Mouse (Mus musculus): Measurements from ENCODE around the gene Ttll1. TPM values are rescaled to one million over a fixed set of nuclear protein-coding genes. Genes with fewer than 3 reads are reported as not detected.

Ttll1 gene
- polyA plus RNA-seq, 1 experiment from 2014 or later = 90.4 TPM

DNA sequence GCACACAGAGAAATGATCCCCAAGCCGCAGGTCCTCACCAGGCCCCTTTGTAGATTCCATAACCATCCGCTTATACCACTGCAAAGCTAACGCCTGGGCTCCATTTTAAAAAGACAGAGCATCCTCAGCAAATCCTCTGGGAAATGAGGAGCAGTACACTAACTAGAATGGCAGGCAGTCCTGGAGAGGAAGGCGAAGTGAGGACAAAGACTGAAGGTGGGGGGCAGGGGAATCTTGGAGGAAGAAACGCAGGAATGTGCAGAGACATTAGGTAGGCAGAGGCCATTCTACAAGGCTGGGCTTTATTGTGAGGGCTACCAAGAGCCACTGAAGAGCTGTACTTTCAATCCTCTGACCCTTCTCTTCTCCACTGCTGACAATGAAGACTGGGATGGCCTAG lies 65.3 kb downstream of the Ttll1 start:
- no peak overlapping the region for H3K4me2 ChIP-seq (ENCODE audit: low read depth, low read length)
- no peak overlapping the region for H3K4me3 ChIP-seq (ENCODE audit: low read depth, low read length)
- H3K27ac ChIP-seq (ENCODE audit: low read depth, low read length) = no peak overlapping the region
- H3K9me3 ChIP-seq (ENCODE audit: control insufficient read depth, low read length) = no peaks in the 10 kb centered on the region
- no peaks in the 10 kb centered on the region for H3K36me3 ChIP-seq (ENCODE audit: control insufficient read depth, insufficient read depth, low read length)
- no peak for ATAC-seq (ENCODE audit: low read depth)
- H3K9ac ChIP-seq (replicated peaks; ENCODE audit: low read depth, low read length) = no peak overlapping the region
- no peaks in the 10 kb centered on the region for H3K27me3 ChIP-seq (ENCODE audit: control insufficient read depth, insufficient read depth, low read length)
- no peaks in the 10 kb centered on the region for H3K4me1 ChIP-seq (ENCODE audit: control insufficient read depth, insufficient read depth, low read length)
- WGBS = 64% methylated on average over 5 of the region's 5 CpGs

DNA sequence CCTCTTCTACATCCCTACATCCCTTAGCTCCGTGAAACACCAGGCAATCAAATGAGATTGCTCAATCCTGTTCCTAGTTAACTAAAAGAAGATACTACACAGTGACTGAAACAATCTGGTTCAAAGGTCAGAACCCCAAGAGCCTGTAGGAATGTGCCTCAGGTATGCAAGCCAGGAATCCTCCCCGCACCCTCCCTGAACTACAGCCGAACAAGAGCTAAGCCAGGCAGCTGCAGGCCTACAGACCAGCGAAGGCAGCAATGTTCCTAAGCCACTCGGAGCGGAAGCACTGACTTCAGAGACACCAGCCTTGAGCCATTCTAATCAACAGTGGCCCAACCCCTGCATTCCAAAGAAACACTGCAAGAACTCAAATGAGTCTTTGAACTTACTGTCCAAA lies 66.3 kb downstream of the Ttll1 start:
- Histone ChIP-seq H3K27ac (ENCODE audit: low read depth, low read length) (no peak overlapping the region), H3K4me3 (ENCODE audit: low read depth, low read length) (no peak overlapping the region), H3K36me3 (ENCODE audit: control insufficient read depth, insufficient read depth, low read length) (no peaks in the 10 kb centered on the region), H3K4me2 (ENCODE audit: low read depth, low read length) (no peak overlapping the region), H3K9ac (replicated peaks; ENCODE audit: low read depth, low read length) (no peak overlapping the region), H3K27me3 (ENCODE audit: control insufficient read depth, insufficient read depth, low read length) (no peaks in the 10 kb centered on the region), H3K4me1 (ENCODE audit: control insufficient read depth, insufficient read depth, low read length) (no peaks in the 10 kb centered on the region), H3K9me3 (ENCODE audit: control insufficient read depth, low read length) (no peaks in the 10 kb centered on the region)
- 80% methylated on average over 6 of the region's 6 CpGs for WGBS
- no peak for ATAC-seq (ENCODE audit: low read depth)

DNA sequence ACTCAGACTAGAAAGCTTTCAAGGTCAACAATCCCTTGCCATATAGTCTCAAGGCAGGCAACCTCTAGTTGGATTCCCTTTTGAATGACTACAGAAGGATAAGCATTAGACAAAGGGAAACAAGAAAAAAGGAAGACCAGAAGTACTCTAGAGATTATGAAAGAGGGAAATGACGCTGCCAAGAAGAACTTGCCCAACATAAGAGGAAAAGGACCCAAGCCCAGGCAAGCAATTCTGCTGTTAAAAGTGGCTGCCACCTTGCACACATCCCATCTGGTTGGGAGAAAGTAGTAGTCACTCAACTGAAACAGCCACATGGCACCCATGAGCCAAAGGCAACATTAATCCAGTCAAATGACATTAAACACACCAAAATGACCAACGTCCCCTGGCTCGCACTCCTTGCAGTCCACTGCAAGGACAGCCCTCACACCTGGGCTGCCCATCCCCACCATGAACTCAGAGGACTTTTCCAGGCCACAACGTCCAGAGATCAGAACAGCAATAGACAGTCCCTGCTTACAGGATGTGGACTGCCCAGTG lies 68.1 kb downstream of the Ttll1 start:
- no peaks in the 10 kb centered on the region for H3K4me1 ChIP-seq (ENCODE audit: control insufficient read depth, insufficient read depth, low read length)
- no peaks in the 10 kb centered on the region for H3K36me3 ChIP-seq (ENCODE audit: control insufficient read depth, insufficient read depth, low read length)
- H3K9ac ChIP-seq (replicated peaks; ENCODE audit: low read depth, low read length) = no peak overlapping the region
- H3K4me2 ChIP-seq (ENCODE audit: low read depth, low read length) = no peak overlapping the region
- ATAC-seq (ENCODE audit: low read depth) = no peak
- 95% methylated on average over 4 of the region's 4 CpGs for WGBS
- no peaks in the 10 kb centered on the region for H3K27me3 ChIP-seq (ENCODE audit: control insufficient read depth, insufficient read depth, low read length)
- H3K27ac ChIP-seq (ENCODE audit: low read depth, low read length) = no peak overlapping the region
- H3K4me3 ChIP-seq (ENCODE audit: low read depth, low read length) = no peak overlapping the region
- no peaks in the 10 kb centered on the region for H3K9me3 ChIP-seq (ENCODE audit: control insufficient read depth, low read length)

DNA sequence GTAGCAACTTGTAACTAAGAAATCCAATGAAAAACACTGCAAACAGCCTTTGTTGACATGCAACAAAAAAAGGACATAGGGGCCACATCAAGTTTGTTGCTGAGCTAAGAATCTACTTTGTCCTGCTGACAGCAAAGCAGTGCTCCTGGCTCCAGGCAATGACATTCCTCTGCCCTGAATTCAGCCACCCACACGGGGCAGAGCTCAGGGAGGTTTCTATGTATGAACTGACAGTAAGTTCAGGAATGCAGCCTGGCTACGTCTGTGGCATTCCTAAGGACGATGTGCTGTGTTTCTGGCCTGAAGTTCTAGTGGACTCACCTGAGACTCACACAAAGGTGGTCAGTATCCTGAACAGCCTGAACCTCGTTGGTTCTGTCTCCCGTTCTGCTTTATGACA lies 70.0 kb downstream of the Ttll1 start:
- H3K9me3 ChIP-seq (ENCODE audit: control insufficient read depth, low read length) = no peaks in the 10 kb centered on the region
- H3K36me3 ChIP-seq (ENCODE audit: control insufficient read depth, insufficient read depth, low read length) = no peaks in the 10 kb centered on the region
- H3K4me2 ChIP-seq (ENCODE audit: low read depth, low read length) = no peak overlapping the region
- no peaks in the 10 kb centered on the region for H3K4me1 ChIP-seq (ENCODE audit: control insufficient read depth, insufficient read depth, low read length)
- 70% methylated on average over 5 of the region's 5 CpGs for WGBS
- no peak overlapping the region for H3K4me3 ChIP-seq (ENCODE audit: low read depth, low read length)
- H3K27me3 ChIP-seq (ENCODE audit: control insufficient read depth, insufficient read depth, low read length) = no peaks in the 10 kb centered on the region
- H3K9ac ChIP-seq (replicated peaks; ENCODE audit: low read depth, low read length) = no peak overlapping the region
- H3K27ac ChIP-seq (ENCODE audit: low read depth, low read length) = no peak overlapping the region
- ATAC-seq (ENCODE audit: low read depth) = no peak

DNA sequence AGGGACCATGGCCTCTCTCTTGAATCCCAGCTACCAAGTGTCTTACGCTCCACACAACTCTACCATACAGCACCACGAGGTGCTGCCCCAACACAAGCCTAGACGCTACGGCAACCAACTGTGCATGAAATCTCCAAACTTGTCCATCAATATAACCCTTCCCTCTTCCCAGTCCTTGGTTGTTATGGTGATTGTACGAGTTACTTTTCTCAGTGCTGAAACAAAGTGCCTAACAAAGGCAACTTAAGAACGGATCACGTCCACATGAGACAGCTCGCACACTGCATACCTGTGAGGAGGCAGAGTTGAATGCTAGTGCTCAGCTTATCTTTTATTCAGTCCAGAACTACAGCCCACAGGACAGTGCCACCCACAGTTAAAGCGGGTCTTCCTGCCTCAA lies 74.2 kb downstream of the Ttll1 start:
- Histone ChIP-seq H3K4me2 (ENCODE audit: low read depth, low read length) (no peak overlapping the region), H3K36me3 (ENCODE audit: control insufficient read depth, insufficient read depth, low read length) (no peaks in the 10 kb centered on the region), H3K4me3 (ENCODE audit: low read depth, low read length) (no peak overlapping the region), H3K9ac (replicated peaks; ENCODE audit: low read depth, low read length) (no peak overlapping the region), H3K4me1 (ENCODE audit: control insufficient read depth, insufficient read depth, low read length) (no peaks in the 10 kb centered on the region), H3K27me3 (ENCODE audit: control insufficient read depth, insufficient read depth, low read length) (no peaks in the 10 kb centered on the region), H3K27ac (ENCODE audit: low read depth, low read length) (no peak overlapping the region), H3K9me3 (ENCODE audit: control insufficient read depth, low read length) (no peaks in the 10 kb centered on the region)
- ATAC-seq (ENCODE audit: low read depth) = no peak
- 76% methylated on average over 9 of the region's 9 CpGs for WGBS

DNA sequence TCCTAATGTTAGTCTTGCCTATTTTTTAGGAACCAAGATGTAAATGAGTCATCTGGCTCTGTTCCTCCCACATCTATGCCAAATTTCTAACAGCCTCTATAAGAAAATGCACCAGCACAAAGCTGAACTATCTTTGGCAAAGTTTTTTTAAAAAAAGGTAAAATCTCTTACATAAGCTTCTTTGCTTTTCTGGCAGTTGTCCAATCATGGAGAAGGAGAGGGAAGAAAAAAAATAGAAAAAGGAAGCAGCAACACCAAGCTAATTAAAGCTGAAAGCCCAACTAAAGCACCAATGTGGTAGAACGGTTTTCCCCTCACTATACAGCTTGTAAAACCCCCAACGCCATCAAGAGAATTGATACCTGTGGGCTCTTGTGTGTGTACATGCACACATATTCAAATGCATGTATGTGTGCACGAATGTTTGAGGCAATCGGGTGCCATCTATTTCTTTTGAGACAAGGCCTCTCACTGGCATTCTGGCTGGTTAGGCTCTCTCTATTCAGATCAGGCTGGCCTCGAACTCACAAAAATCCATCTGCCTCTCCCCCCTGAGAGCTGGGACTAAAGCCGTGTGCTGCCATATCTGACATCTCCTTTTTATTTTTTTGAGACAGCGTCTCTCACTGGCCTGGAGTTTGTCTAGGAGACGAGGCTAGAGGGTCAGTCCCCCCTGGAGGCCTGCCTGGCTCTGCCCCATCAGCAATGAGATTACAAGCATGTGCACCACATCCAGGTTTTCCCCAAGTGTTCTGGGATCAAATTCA lies 75.2 kb downstream of the Ttll1 start:
- H3K36me3 ChIP-seq (ENCODE audit: control insufficient read depth, insufficient read depth, low read length) = no peaks in the 10 kb centered on the region
- H3K4me2 ChIP-seq (ENCODE audit: low read depth, low read length) = no peak overlapping the region
- no peaks in the 10 kb centered on the region for H3K27me3 ChIP-seq (ENCODE audit: control insufficient read depth, insufficient read depth, low read length)
- no peak overlapping the region for H3K27ac ChIP-seq (ENCODE audit: low read depth, low read length)
- H3K4me3 ChIP-seq (ENCODE audit: low read depth, low read length) = no peak overlapping the region
- no peak overlapping the region for H3K9ac ChIP-seq (replicated peaks; ENCODE audit: low read depth, low read length)
- no peaks in the 10 kb centered on the region for H3K4me1 ChIP-seq (ENCODE audit: control insufficient read depth, insufficient read depth, low read length)
- 86% methylated on average over 8 of the region's 8 CpGs for WGBS
- H3K9me3 ChIP-seq (ENCODE audit: control insufficient read depth, low read length) = no peaks in the 10 kb centered on the region
- no peak for ATAC-seq (ENCODE audit: low read depth)

DNA sequence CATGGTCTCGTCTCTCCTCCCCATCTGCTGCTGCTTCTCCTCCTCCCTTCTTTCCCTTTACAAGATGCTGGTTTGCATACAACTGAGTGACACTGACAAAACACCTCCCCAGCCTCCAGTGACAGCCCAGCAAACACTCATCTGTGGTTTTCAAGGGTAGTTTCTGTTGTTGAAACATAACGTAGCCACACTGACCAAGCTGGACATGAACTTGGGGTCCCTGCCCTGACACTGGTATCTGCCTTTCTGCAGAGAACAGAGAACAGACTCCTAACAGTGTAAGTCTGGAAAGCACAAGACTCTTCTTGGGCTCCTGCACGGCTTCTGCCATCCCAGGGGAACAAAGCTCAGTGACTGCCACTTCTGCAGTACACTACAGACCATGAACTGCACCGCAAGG lies 76.0 kb downstream of the Ttll1 start:
- Histone ChIP-seq H3K4me1 (ENCODE audit: control insufficient read depth, insufficient read depth, low read length) (no peaks in the 10 kb centered on the region), H3K4me2 (ENCODE audit: low read depth, low read length) (no peak overlapping the region), H3K9me3 (ENCODE audit: control insufficient read depth, low read length) (no peaks in the 10 kb centered on the region), H3K36me3 (ENCODE audit: control insufficient read depth, insufficient read depth, low read length) (no peaks in the 10 kb centered on the region), H3K27ac (ENCODE audit: low read depth, low read length) (no peak overlapping the region), H3K27me3 (ENCODE audit: control insufficient read depth, insufficient read depth, low read length) (no peaks in the 10 kb centered on the region), H3K9ac (replicated peaks; ENCODE audit: low read depth, low read length) (no peak overlapping the region), H3K4me3 (ENCODE audit: low read depth, low read length) (no peak overlapping the region)
- WGBS = 80% methylated on average over 4 of the region's 4 CpGs
- ATAC-seq (ENCODE audit: low read depth) = no peak

Small RNAs within 50 kb of the gene (microRNA-seq; reads per million reads assigned to microRNA genes)
- gene Gm24575 = not detected

Other genes with a start within 250 kb of the Ttll1 start
- gene Arfgap3, start 160.6 kb downstream of the Ttll1 start, polyA plus RNA-seq (2014; fragmentation: Nextera tagmentation; extraction: Ambion mirVana) = 37.4 and 40.3 TPM in 2 replicates
- gene Pacsin2, start 46.3 kb downstream of the Ttll1 start, polyA plus RNA-seq (2014; fragmentation: Nextera tagmentation; extraction: Ambion mirVana) = 17.4 and 20.7 TPM in 2 replicates
- 0.52 and 0.73 TPM in 2 replicates for gene Bik, start 16.0 kb upstream of the Ttll1 start, polyA plus RNA-seq (2014; fragmentation: Nextera tagmentation; extraction: Ambion mirVana)
- gene Tspo, start 52.7 kb upstream of the Ttll1 start, polyA plus RNA-seq (2014; fragmentation: Nextera tagmentation; extraction: Ambion mirVana) = 4.7 and 7.7 TPM in 2 replicates
- 31.8 and 36.6 TPM in 2 replicates for gene Mcat, start 52.9 kb upstream of the Ttll1 start, polyA plus RNA-seq (2014; fragmentation: Nextera tagmentation; extraction: Ambion mirVana)
- gene Ttll12, start 84.3 kb upstream of the Ttll1 start, polyA plus RNA-seq (2014; fragmentation: Nextera tagmentation; extraction: Ambion mirVana) = 39.8 and 42.6 TPM in 2 replicates
- gene Scube1, start 214.1 kb upstream of the Ttll1 start, polyA plus RNA-seq (2014; fragmentation: Nextera tagmentation; extraction: Ambion mirVana) = 9.4 and 14.1 TPM in 2 replicates